Mouse (Mus musculus): Measurements from ENCODE around the gene Abr. TPM values are rescaled to one million over a fixed set of nuclear protein-coding genes. Genes with fewer than 3 reads are reported as not detected.

Abr gene
- total RNA-seq, 4 experiments from 2014 or later, result 5.5 to 10.6 (median 6.4) TPM

GRCm38 (mm10) chr11:76379921-76380544, 242.1 kb downstream of the Abr start:
- DNase-seq (ENCODE audit: low spot score in 2 of 2), result no peak

GRCm38 (mm10) chr11:76376425-76376824, 245.7 kb downstream of the Abr start:
- no peak for DNase-seq (ENCODE audit: low spot score in 2 of 2)

- DNase-seq (ENCODE audit: low spot score in 2 of 2), result peak; percentile 50 to 66
These were observed 247.5 kb downstream of the Abr start for GRCm38 (mm10) chr11:76374491-76375185.

GRCm38 (mm10) chr11:76372534-76372933, 249.6 kb downstream of the Abr start:
- peak in 1 of 2 experiments; percentile 49 for DNase-seq (ENCODE audit: low spot score in 2 of 2)

DNA sequence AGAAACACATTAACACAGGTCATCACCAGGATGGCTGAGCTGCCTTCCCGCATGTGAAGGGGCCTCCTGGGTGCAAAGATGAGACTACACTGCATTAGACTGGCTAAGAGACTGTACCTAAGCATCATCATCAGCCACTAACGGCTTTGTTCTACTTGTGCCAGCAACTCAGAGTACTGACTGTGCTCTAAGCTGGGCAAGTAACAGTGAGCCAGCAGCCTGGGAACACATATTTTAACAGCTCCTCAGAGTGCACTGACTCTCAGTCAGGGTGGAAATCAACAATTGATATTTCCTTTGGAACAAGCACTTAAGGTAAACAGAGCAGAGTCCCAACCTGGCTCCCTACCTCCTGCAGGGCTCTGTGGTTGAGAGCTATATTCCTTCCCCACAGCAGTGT, 250.0 kb downstream of the Abr start:
- DNase-seq (ENCODE audit: low spot score in 2 of 2), result no peak

DNA sequence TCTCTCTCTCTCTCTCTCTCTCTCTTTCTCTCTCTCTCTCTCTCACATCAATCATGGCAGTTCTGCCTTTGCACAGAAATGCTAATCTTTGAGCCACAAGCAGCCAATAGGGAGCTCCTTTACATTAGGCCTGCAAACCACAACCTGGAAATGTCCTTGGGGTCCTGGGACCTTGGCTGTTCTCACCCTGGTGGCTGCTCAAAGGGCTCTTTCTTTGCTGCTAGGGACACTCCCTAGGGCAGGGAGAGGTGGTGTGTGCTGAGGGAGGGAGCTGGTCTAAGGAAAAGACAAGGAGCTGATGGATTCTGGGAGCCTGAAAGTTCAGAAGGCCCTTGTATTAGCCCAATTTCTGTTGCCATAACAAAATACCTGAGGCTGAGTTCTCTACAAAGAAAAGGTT, 251.6 kb downstream of the Abr start:
- DNase-seq (ENCODE audit: low spot score in 2 of 2), result no peak

Other genes with a start within 250 kb of the Abr start
- 10 to 100 TPM; 41.5 to 47.7 (median 43.3) TPM for gene Nxn, start 223.2 kb downstream of the Abr start, total RNA-seq (2022)
- 10 to 100 TPM; 31.6 to 45.2 (median 39.6) TPM for gene Timm22, start 215.4 kb downstream of the Abr start, total RNA-seq (2022)
- not detected for gene Bhlha9, start 50.2 kb upstream of the Abr start, total RNA-seq (2022)
- gene Trarg1, start 57.5 kb upstream of the Abr start, total RNA-seq (2022), result 1 to 10 TPM in 3 of 4 experiments, under 1 TPM in 1; 0.61 to 5.9 (median 2.1) TPM
- 10 to 100 TPM; 15.9 to 26.4 (median 18.8) TPM for gene Gosr1, start 141.3 kb upstream of the Abr start, total RNA-seq (2022)
- 10 to 100 TPM; 26.9 to 31.3 (median 28.8) TPM for gene Cpd, start 224.7 kb upstream of the Abr start, total RNA-seq (2022)

All from gastrocnemius, adult 8-10 months (tissue).